Mouse (Mus musculus) lung, postnatal 14 days (tissue): ENCODE measurements around the gene Mansc1.
A peak's percentile ranks its signal among the peaks of the same experiment; 100 is the strongest.

Experiments used
- DNase-seq: peaks from one replicate; pipeline ENCODE4 v3.0.0; 2021

The Mansc1 gene

GRCm38 (mm10) chr6:134636476-134636875 lies 4.2 kb upstream of the Mansc1 start:
- DNase-seq, result no peak

- no peak for DNase-seq
Observed at GRCm38 (mm10) chr6:134633553-134633952, 1.3 kb upstream of the Mansc1 start.

GRCm38 (mm10) chr6:134632756-134633155 lies 468 bp upstream of the Mansc1 start:
- no peak for DNase-seq

DNA sequence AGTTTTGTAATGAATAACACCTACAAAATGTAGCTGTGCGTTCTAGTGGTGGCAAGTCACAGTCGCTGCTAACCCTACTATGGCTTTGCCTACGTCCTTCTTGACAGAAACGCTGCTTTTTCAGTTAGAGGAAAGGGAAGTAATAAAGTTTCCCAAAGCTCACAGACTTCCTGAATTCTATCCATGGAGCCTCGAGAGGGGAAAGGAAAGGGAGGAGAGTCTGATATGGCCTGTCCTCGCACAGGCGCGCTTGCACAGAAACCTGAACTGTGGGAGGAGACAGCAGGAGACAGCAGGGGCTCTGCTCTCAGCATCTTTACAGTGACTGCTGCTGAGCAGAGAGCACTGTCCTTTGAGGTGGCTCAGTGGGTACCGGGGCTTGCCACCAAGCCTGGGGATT lies 1.8 kb downstream of the Mansc1 start:
- DNase-seq, result no peak

GRCm38 (mm10) chr6:134626564-134626963 lies 5.7 kb downstream of the Mansc1 start:
- DNase-seq, result no peak

DNA sequence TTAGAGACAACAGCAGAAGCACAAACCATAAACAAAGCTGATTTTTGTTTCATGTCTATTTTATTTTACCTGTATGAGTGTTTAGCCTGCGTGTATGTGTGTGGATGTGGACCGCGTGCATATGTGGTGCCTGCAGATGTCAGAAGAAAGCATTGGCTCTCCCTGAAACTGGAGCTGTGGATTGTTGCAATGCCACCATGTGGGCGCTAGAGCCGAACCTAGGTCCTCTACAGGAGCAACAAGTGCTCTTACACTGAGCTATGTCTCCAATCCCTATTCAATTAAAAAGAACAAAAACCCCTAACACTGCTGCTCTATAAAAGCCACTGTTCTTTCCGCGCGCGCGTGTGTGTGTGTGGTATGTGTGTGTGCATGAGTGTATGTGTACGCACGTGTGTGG lies 6.9 kb downstream of the Mansc1 start:
- DNase-seq, result no peak

DNA sequence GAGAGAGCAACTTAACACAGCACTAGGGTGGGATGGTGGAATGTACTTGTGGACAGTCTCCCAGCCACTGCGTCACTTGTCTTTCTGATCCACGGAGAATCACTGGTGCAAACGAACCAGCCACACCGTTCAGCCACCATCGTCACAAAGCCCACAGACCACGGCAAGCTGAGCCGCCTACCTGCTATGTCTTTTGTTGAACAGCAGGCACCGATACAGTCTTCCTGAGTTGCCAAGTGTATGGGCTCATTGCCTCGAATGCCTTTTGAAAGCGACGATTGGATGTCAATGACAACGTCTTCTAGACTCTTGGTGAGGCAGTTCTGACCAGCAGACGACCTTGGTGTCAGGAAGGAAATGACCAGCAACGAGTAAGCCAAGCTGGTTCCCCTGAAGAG lies 10.7 kb downstream of the Mansc1 start:
- DNase-seq, result no peak

- peak; percentile 34 for DNase-seq
Observed at GRCm38 (mm10) chr6:134620846-134621551, 11.3 kb downstream of the Mansc1 start.

- no peak for DNase-seq
Observed at GRCm38 (mm10) chr6:134620129-134620528, 12.2 kb downstream of the Mansc1 start.

DNA sequence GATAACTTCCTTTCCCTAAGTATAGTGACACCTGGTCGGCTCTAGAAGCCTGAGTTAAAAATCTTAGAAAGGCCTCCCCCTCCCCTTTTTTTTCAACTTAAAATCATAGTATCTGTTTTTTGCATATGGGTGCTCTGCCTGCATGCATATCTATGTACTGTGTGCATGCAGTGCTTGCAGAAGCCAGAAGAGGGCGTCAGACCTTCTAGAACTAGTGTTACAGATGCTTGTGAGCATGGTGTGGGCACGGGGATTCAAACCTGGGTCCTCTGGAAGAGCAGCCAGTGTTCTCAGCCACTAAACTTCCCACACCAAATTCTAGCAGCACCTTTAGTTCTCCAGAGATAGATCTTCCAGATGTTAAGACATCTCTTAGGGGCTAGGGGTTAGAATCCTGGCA lies 14.7 kb downstream of the Mansc1 start:
- no peak for DNase-seq

GRCm38 (mm10) chr6:134614723-134615648 lies 17.3 kb downstream of the Mansc1 start:
- DNase-seq, result peak; percentile 92

DNA sequence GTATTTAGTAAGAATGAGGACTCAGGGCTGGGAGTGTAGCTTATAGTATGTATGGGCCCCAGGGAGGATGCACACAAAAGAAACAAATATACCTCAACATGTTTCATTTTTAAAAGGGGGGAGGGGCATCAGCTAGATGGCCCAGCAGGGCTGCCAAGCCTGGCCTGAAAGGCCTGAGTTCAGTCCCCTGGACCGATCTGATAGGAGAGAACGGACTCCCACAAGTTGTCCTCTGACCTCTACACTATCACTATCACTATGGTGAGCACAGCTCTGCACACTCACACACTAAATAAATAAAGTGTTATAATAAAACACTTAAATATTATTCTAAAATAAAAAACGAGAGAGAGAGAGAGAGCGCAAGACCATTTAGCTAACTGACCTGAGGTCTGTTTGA lies 18.0 kb downstream of the Mansc1 start:
- no peak for DNase-seq

- DNase-seq, result no peak
Observed at GRCm38 (mm10) chr6:134611896-134612295, 20.4 kb downstream of the Mansc1 start.

GRCm38 (mm10) chr6:134610380-134610779 lies 21.9 kb downstream of the Mansc1 start:
- no peak for DNase-seq

DNA sequence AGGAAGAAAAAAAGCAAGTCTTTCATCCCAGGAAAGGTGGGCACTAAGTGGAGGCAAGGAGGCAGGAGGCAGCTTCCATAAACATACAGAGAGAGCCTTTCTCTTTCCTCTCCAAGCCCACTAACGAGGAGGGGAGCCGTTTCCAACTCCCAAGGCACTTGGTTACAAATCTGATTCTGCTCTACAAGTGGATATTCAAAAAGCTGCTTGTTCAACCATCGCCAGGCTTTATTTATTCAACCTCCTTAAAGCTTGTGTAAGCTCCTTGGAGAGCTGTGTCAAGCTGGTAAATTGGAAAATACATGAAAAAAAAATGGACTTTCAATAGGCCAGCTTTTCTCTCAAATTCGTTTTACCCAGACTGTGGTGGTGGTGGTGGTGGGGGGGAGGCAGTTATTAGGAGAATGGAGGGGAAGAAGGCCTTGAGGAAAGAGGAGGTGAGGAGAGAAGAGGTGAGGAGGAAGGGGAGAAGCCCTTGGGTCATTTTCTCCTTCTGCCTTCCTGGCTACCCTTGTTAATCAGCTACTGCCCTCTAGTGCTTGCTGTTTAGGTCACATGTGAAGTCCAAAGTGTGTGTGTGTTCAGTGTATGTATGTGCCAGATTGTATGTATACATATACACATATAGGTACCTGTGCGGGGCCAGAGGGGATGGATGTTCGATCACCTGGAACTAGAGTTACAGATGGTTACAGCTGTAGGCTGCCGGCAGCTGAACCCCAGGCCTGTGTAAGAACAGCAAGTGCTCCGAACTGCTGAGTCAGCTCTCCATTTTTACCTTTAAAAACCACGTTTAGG lies 25.1 kb downstream of the Mansc1 start:
- DNase-seq, result peak; percentile 51

- peak; percentile 33 for DNase-seq
Observed at GRCm38 (mm10) chr6:134606540-134606939, 25.7 kb downstream of the Mansc1 start.

DNA sequence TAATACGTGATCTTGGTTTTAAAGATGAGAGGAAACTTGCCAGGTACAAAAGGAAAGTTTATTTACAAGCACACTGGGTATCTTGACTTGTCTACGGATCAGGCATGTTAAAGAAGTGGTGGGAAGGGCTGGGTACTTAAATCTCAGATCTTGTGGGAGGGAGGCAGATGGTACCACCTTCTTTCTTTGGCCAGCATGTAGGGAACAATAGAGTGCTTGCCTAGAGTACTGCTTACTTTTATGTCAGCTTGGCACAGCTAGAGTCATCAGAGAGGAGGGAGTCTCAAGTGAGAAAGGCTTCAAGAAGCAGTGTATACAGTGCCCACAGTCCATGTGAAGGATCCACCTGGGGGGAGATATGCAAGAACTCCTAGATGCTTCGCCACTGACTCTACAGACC lies 27.1 kb downstream of the Mansc1 start:
- DNase-seq, result no peak

- DNase-seq, result no peak
Observed at GRCm38 (mm10) chr6:134602371-134603003, 29.8 kb downstream of the Mansc1 start.

- no peak for DNase-seq
Observed at GRCm38 (mm10) chr6:134601766-134602165, 30.5 kb downstream of the Mansc1 start.

DNA sequence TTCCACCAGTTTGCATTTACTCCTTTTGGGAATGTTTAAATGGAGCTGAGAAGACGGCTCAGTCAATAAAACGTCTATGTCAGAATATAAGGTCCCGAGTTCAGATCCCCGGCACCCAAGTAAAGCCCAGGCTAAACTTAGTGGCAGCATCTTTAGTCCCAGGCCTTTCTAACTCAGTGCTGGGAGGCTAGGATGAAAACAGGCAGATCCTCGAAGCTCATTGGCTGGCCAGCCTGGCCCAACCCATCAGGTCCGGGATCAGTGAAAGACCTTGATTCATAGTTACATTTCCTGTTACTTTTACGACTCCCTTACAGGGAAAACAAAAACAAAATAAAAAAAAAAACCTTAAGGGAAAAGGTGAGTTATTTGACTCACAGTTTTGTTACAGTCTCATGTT lies 31.2 kb downstream of the Mansc1 start:
- DNase-seq, result no peak

GRCm38 (mm10) chr6:134599239-134599638 lies 33.0 kb downstream of the Mansc1 start:
- no peak for DNase-seq

- DNase-seq, result no peak
Observed at GRCm38 (mm10) chr6:134597651-134598229, 34.5 kb downstream of the Mansc1 start.
